Mouse (Mus musculus) layer of hippocampus, postnatal 36 days (tissue): ENCODE data around the gene Akap13. TPM values are rescaled to one million over a fixed set of nuclear protein-coding genes. Genes with fewer than 3 reads are reported as not detected.
A peak's percentile ranks its signal among the peaks of the same experiment; 100 is the strongest.

ENCODE experiments used
- DNase-seq, 2 experiments: peaks; one replicate each; pipeline ENCODE4 v3.0.0; 2022
- total RNA-seq, 2 experiments: library from RNA; stranded (reverse); gene quantifications; 2 replicates each; pipeline ENCODE4 v1.2.3; 2021

The Akap13 gene
- total RNA-seq, 2 experiments from 2014 or later = 70.0 to 78.7 TPM

- DNase-seq = no peak
These were observed 65.2 kb downstream of the Akap13 start for GRCm38 (mm10) chr7:75520531-75520930.

DNA sequence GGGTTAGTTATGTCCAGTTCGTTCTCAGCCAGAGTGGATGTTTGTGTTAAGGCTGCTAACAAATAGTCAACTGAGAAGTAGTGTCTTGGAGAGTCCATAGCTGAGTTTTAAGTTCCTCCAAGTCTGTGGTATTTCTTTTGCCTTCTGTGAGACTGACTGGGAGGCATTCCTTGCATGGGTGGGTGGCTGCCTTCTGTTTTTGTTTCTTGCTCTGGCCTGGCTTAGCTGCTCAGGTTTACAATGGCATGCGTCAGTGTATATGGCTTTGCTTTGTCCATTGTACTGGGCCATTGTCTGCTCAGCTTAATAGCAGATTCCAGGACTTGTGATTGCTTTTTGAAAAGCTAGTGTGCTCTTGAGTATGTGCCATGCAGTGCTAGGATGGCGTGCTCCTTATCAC is 65.9 kb downstream of the Akap13 start:
- no peak for DNase-seq

- DNase-seq = no peak
These were observed 66.9 kb downstream of the Akap13 start for GRCm38 (mm10) chr7:75522226-75522625.

DNA sequence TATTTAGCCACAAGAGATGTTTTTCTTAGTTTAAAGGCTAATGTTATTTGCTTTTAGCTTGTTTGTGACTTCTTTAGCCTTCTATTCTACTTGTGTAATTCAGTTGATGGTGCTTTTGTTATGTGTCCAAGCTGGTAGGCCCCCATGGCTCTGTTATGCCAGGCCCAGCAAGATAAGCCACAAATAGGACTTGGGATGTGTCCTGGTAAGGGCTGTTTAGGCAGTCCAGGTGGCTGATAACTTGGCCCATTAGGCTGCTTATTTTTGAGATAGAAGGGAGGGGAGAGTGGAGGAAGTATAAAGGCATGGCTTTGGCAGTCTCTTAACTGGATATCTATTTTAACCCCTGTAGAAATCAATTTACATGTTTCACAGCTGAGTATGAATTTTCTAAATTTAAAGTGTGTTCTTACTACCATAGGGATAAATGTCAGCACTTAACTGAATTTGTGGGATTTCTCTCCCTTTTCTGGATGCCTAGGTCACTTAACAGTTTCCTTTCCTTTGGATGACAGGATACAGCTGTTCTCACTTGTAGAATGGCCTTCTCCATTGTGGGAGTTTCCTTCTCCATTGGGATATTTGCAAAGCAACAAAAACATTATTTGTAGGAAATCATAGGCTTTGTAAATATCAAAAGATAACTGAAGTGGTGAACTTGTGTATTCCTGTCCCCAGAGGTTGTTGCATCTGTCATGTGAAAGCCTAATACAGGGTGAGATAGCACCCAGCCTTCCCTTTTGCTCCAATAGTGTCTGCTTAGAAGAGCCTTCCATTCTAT is 69.6 kb downstream of the Akap13 start:
- no peak for DNase-seq

DNA sequence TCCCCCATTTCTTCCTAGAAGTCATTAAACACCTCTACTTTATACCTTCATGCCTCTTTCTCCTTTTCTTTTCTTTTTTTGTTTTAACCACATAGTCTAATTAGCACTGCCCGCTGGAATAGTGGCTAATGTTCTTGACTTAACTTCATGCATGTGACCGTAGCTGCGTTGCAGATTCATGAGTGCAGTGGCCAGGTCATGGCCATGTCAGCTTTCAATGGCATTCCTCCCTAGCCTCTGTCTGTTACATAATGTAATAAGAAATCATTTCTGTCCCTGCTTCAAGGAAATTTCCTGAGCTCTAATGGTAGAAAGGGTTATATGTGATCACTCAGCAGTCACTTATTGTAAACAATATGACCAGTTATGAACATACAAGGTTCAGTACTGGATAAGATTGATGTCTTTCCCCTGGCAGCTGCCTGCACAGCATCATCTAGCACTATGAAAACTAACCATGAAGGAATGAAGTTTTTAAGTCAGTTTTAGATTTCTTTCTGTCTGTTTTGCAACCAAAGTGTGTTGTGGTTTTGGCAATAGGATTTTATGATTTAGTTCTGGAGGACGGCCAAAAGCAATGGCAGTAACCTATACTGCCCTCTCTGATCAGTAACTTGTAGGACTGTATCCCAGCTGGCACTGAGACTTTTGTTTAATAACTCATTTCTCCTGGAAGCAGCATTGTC is 70.5 kb downstream of the Akap13 start:
- no peak for DNase-seq

DNA sequence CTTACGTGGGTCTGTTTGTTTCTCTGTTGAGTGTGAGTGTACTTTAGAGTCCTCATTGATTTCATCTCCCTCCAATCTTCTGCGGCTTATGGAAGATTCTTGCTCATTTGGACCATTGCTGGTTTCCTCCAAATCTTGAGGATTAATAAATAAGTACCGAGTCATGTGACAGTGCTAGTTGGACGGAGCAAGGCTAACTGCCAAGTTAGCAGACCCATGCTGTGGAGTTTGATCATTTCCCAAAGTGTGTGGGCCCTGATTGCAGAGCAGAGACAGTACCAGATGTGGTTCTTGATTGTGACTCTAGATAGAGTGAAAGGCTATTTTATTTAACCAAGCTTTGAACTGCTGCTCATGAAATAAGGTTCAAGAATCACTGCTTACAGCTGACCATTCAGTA is 73.4 kb downstream of the Akap13 start:
- DNase-seq = no peak

DNA sequence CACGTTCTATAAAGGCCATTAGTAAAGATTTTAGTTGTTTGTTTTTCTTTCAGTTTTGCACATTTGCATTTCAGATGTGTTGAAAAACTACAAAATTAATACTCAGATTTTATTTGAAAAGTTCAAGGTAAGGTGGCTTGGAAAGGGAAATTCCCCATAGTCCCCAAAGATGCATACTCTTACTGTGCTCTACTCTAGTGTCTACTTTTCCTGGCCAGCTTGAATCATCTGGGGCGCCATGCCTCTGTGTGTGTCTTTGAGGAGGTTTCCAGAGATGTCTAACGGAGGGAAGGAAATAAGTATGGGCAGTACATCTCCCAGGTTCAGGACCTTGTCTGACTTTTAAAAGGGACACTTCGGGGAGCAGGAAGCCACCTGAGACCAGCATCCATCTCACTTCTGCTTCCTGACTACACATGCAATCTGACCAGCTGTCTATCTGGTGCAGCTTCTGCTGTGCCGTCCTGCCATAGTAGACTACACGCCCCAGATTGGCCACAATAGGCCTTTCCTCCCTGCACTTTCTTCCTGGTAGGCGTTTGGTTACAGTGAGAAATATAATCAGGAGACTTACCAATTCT is 74.6 kb downstream of the Akap13 start:
- DNase-seq = no peak

DNA sequence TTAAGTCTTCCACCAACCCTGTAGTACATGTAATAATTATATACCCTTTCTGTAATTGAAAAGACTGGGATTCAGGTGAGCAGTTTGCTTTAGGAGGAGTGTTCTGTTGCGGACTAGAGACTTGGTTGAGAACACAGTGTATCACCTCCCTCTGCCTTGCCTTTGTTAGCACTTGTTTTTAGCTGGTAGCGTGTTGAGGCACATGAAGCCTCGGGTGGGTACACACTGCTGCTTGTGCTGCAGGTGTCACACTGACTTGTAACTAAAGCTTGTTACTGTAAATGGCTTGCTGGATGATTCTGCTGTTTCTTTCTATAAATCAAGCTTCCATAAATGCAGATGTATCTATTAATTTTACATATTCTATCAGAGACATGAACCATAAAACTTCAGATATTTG is 75.3 kb downstream of the Akap13 start:
- DNase-seq = no peak

DNA sequence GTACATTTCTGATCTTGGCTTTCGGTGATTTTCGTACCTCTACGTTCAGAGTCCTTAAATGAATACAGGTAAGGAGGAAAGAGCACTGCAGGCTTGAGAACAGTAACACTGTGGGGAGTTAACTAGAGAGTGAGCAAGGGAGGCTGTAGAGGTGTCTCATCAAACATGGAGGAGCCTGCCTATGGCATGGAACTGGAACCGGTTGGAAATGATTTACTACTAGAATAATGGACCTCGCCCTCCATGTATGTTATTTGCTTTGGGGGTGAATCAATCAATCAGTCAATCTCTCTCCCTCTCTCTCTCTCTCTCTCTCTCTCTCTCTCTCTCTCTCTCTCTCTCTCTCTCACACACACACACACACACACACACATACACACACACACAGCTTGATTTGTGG is 77.7 kb downstream of the Akap13 start:
- DNase-seq = no peak

DNA sequence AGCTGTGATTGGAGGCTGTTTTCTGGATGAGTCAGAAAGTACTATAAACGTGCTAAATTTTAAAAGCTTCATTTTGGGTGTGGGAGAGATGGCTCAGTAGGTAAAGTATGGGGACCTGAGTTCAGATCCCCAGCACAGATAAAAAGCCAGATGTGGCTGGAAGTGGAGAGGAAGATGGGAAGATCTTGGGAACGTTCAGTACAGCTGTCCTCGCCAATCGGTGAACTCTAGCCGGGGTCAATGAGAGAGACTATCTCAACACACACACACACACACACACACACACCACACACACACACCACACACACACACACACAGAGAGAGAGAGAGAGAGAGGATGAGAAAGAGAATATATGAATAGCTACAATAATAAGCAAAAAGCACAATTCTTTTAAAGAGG is 81.0 kb downstream of the Akap13 start:
- no peak for DNase-seq

GRCm38 (mm10) chr7:75537567-75537966 is 82.2 kb downstream of the Akap13 start:
- no peak for DNase-seq

- peak; percentile 45 to 55 for DNase-seq
These were observed 83.2 kb downstream of the Akap13 start for GRCm38 (mm10) chr7:75538513-75538912.

DNA sequence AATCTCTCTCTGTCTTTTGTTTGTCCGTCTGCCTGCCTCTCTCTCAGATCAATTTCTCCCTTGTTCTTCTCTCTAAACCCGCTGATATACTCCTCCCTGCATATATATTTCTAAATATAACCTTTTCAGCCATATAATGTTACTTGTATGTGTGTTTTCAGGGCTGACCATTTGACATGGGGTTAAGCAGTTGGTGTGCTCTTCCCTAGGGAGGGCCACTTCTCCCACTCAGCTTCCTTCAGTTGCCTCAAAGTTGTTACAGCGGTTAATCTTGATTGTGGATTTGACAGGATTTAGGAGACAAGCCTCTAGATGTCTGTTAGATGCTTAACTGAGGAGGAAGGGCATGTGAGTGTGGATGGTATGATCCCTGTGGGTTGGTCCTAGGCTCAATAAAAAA is 83.8 kb downstream of the Akap13 start:
- no peak for DNase-seq

DNA sequence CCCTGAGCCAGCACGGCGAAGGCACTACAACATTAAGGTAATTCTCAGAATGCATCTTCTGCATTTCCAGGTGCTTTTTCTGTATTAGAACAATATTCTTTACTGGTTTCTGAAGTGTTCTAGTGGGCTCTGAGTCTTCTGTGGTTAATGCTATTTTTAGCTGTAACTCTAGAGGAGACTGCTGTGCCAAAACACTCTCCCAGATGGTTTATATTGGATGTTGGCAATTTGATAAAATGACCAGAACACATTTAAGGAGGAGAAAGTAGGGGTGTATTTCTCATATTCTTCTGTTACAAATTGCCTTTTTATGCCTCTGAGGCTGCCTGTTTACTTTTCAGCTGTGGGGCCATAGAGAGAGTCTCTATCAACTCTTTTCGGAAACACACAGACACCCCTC is 94.5 kb downstream of the Akap13 start:
- no peak for DNase-seq

- no peak for DNase-seq
These were observed 95.5 kb downstream of the Akap13 start for GRCm38 (mm10) chr7:75550791-75551336.

DNA sequence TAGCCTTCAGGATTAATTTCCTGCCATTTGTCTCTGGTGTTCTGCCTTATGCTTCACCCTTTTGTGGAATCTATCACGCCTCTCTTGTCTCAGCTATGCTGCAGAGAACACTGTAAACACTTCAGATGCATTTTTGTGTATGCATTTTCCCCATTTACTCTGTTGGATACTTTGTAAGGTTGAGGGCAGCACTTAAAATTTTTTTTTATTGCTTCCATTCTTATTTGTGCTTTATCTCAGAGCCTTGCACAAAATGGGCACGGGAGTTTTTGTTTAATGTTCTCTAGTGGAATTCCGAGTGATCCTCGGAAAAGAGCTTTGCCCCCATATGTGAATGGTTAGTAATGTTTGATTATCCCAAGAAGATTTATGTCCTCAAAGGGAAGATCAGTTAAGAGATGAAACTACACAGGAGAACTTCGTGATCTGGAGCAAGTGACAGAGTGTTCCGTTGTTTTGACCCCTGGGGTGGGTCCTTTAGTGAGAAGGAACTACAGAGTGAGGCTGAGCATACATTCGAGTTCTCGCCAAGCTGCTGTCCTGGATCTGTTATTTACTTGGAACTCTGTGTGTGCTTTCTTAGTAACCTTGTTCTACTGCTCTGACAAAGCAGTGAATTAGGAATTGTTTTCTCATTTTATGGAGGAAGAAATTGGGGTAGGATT is 97.8 kb downstream of the Akap13 start:
- DNase-seq = no peak

DNA sequence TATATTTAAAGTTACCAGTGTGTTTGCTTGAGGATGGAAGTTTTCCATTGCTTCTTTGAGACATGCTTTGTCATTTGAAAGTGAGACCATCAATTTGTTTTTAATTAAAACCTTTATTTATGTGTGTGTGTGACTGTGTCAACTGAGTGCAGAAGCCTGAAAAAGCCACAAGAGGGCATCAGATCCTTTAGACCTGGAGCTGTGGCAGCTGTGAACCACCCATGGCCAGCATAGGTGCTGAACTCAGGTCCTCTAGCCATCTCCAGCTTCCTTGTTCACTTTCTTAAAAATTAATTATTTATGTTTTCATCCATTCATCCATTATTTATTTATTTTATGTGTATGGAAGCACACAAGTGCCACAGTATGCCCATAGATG is 98.3 kb downstream of the Akap13 start:
- no peak for DNase-seq

GRCm38 (mm10) chr7:75554065-75554464 is 98.7 kb downstream of the Akap13 start:
- no peak for DNase-seq

DNA sequence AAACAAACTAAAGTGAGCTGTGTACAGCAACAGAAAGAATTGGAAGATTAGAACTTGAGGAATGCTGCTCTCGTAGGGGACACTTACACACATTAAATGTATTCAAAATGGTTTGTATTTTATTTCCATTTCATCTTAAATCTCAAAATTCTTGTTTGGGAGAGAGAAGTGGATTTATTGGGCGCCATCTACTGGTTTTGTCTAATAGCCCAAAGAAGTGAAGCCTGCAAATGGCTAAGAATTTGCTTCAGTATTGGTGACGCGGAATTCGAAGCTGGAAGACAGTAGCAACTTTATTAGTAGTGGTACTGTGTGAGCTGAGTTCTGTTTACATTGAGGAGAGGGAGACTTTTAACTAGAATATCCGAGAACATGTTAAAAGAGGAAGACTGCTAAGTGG is 100.6 kb downstream of the Akap13 start:
- DNase-seq = no peak

DNA sequence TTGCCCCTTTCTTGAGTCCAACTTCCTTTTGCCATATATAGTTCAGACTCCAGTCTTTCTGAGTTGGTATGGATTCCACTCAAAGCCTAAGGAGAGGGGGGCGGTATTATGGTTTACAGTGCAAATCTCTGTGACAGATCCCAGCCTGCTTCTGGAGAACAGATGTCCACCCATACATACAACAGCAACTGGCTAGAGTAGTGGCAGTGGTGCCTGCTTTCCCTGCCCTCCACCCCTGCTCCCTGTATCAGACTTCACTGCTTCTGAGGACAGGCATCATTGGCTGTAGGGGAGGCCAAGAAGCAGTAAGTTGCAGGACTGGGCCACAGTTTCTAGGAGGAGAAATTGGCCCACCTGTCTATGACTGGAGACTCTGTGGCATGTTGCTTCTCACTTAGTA is 102.9 kb downstream of the Akap13 start:
- DNase-seq = no peak

GRCm38 (mm10) chr7:75559119-75559518 is 103.8 kb downstream of the Akap13 start:
- DNase-seq = no peak

DNA sequence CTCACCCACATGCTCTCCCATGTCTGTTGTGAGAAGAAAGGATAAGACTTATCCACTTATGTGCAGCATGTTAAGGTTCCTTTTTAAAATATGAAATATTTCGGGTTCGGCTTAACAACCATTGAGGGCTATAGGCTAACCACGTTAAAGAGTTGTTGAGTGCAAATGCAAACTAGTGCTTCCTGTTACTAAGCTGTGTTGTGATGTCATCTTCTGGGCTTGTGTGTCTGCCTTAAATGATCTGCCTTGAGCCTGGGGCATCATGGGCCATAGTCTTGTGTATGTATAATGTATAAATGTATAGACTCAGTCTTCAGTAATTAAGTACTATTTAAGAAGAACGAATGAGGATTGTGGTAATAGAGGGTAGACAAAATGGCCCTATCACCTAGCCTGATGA is 104.6 kb downstream of the Akap13 start:
- no peak for DNase-seq

GRCm38 (mm10) chr7:75560566-75560965 is 105.2 kb downstream of the Akap13 start:
- no peak for DNase-seq
